Mouse (Mus musculus): ENCODE data around the gene Inhbc. TPM values are rescaled to one million over a fixed set of nuclear protein-coding genes. Genes with fewer than 3 reads are reported as not detected.

Inhbc gene
- polyA plus RNA-seq (2015; fragmentation: Illumina TruSeq; extraction: RNeasy Lipid Tissue Mini Kit (QIAGEN cat#74804); ENCODE audit: low read depth, low replicate concordance): not detected

DNA sequence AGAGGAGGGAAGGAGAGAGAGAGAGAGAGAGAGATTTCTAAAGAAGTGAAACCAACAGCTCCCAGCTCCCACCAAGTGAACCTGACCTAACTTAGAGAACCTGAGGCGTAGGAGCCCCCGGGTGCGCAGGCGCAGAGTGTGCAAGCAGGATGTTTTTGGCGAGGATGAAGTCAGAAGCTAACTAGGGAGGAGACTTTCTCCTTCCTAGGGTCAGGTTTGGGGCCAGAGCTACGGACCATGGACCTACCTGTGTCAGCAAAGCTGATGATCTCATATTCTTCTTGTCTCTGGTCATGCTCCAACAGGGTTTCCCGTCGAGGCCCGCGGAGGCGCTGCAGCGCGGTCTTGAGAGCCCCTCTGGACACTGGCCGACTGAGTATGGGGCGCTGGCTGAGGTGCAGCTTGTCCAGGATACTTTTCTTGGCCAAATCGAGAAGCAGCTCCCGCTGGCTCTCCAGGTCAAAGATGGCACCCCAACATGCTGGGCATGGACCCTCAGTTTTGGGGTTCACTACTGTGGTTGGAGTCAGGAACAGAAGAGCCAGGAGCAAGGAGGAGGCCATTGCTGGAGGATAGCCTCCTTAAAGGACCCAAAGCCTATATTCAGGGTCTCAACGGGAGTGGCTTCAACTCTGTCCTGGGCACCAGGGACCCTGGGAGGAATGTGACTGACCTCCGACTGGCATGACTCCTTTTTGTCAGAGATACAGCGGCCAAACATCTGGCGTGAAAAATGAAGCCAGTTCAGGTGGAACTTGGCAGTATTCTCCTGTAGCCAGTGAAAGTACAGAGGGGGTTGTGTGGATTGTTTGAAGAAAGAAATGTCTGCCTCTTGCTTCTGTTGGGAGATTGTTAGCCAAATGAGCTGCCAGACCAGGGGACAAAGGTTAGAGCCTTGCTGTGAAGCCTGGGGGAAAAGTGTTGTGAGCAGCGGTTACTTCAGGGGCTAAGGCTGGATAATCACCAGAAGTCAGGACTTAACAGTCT, at the start of gene Inhbc:
Gene Inhbc (minus strand): TSS at position 598 of the 987 bp plus-strand sequence.

DNA sequence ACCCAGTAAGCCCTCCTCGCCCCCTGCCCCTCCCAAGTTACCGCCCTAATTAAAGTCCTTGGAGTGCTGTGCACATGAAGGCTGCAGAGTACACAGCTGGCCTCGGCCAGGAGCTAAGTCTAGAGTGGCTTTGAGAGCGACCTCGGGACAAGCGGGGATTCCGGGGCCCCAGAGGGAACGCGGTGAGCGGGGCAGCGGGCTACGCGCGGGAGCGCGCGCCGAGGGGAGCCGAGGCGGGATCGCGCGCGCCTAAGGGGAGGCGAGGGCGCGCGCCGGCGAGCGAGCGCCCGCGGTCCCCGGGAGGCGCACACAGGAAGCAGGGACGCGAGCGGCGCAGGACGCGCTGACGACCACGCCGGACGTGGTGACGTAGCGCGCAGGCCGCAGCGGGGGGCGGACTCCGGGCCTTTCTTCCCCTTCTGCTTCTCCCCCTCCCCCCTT, 10.0 kb upstream of the Inhbc start, which contains the start of gene R3hdm2:
Gene R3hdm2 (plus strand): TSS at position 77 of the 441 bp plus-strand sequence.

DNA sequence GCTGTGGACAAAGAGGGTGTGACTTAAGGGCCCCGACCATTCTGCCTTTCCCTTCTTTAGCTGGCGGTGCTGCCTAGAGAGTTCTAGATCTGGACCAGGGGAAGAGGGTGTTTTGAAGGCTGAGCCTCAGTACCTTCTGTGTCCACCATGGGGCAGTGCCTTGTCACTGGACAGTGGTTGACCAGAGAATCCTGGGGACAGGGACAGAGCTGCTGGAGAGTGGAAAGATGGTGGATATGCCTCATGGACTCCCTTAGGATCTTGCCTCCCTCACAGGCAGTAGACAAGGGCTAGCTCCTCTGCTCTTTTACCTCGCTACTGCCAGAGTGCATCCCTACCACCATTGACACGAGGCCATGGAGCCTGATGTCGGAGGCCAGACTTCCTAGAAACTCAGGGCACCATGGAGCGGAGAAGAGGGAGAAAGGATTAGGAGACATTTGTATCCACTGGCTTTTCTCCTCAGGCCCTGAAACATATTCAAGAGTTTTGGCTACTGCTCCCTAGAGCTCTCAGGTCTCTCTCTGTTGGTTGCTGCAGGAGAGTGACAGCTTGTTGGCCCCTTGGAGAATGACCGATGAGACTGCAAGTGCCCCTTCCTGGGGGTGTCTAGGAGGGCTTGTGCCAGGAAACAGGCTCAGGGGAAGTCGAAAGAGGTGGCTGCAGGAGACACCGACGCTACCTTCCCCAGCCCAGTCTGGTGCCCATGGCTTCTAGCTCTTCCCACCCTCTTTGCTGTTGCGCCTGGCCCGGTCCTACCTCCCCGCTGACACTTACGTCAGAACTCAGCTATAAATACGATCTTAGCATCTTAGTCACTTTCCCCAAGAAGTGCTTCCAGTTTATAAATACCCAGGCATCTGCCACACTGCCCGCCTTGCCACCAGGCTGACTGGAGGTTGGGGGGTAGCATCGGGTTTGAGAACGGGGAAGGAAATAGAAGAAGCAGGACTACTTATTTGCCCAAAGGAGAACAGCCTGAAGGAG, 16.0 kb downstream of the Inhbc start, which contains the start of gene Inhbe:
Gene Inhbe (minus strand): TSS at position 503 of the 987 bp plus-strand sequence.

DNA sequence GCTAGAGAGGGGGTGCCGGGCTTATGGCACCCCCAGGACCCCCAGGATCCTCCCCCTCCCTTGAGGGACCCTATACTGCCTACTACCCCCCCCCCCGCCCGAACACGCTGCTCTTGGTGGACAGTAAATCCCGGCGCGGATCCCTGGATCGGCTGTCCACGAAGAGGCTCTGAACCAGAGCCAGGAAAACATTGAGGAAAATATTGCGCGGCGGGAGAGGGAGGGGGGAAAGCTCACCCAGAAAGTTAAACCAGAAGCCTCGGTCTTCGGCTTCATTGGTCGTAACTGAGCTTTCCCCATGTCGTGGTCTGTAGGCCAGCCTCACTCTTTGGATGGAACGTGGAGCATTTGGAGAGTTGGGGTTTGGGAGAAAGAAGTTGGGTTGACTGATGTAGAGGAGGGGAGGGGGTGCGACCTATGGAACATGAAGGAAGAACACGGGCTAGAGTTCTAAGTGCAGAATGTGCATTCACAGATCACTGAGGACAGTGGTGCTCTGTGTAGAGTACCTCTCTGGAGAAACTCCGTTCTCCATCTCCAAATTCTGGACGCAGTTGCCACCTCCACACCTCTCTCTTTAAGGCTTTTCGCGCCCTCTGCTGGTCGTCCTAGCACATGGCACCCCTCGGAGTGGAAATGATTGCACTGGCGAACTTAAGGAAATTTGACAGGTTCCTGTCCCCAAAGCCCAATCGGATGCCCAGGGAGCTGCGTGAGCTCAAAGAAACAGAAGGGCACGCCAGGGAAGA, 28.2 kb downstream of the Inhbc start, which contains the start of gene Gli1:
Gene Gli1 (minus strand): TSS at position 84 of the 749 bp plus-strand sequence.

DNA sequence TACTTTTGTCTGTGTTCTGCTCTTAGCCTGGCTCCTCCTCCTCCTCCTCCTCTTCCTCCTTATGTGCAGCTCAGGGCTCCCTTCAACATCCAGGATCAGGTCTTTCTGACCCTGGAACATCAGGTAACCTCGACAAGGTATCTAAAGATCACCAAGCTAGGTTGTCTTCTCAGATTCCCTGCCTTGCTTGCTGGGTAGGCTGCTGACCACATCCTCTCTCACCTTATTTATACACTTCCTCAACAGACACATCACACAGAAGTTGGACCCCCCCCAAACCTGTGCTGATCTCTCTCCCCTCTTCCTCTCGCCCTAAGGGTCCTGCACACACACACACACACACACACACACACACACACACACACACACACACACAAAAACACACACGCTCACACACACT, 48.6 kb downstream of the Inhbc start, which contains the start of gene Arhgap9:
Gene Arhgap9 (plus strand): TSS at position 344 of the 400 bp plus-strand sequence.

DNA sequence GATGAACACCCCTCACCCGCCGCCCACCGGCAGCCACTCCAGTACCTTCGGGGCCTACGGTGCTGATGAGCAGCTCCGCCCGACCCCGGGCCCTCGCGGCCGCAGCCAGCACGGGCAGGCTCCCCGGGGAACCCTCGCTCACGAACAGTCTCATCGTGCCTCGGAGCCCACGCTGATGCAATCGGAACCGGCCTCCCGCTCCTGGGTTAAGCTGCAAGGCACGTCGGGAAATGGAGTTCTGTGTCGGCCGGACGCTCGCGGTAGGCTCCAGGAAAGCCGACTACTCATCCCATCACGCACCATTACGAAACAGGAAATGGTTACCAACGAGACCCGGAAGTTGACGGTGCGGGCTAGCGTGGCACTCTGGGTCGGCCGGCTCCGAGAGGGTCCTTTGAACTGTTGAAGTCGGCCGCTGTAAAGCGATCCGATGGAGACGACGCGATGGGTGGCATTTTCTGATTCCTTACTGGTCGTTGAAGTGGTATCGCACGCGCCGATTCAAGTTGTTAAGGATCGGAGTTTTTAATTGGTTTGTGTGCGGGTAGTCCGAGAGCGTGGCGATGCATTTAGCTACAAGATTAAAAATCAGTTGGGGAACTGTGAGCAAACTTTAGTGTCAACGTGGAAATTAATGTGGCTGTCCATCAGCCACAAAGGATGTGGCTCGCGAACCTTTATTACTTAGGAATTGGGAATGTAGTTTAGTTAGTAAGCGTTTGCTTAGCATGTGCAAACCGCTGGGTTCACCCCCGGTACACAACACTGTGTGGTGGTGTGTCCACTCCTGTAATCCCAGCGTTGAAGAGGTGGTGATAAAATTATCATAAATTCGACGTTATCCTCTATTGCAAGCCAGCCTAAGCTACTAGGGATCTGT, 58.5 kb downstream of the Inhbc start, which contains the start of gene Mars:
Gene Mars (minus strand): TSS at position 311 of the 880 bp plus-strand sequence.

Other genes starting within 250 kb of the Inhbc start
- gene Os9, start 249.3 kb downstream of the Inhbc start, polyA plus RNA-seq (2015; fragmentation: Illumina TruSeq; extraction: RNeasy Lipid Tissue Mini Kit (QIAGEN cat#74804); ENCODE audit: low read depth, low replicate concordance): 108 TPM
- 103 TPM for gene B4galnt1, start 205.2 kb downstream of the Inhbc start, polyA plus RNA-seq (2015; fragmentation: Illumina TruSeq; extraction: RNeasy Lipid Tissue Mini Kit (QIAGEN cat#74804); ENCODE audit: low read depth, low replicate concordance)
- 5.2 TPM for gene Slc26a10, start 189.8 kb downstream of the Inhbc start, polyA plus RNA-seq (2015; fragmentation: Illumina TruSeq; extraction: RNeasy Lipid Tissue Mini Kit (QIAGEN cat#74804); ENCODE audit: low read depth, low replicate concordance)
- gene Arhgef25, start 180.3 kb downstream of the Inhbc start, polyA plus RNA-seq (2015; fragmentation: Illumina TruSeq; extraction: RNeasy Lipid Tissue Mini Kit (QIAGEN cat#74804); ENCODE audit: low read depth, low replicate concordance): 181 TPM
- gene Dtx3, start 174.7 kb downstream of the Inhbc start, polyA plus RNA-seq (2015; fragmentation: Illumina TruSeq; extraction: RNeasy Lipid Tissue Mini Kit (QIAGEN cat#74804); ENCODE audit: low read depth, low replicate concordance): 238 TPM
- 84.7 TPM for gene Pip4k2c, start 158.8 kb downstream of the Inhbc start, polyA plus RNA-seq (2015; fragmentation: Illumina TruSeq; extraction: RNeasy Lipid Tissue Mini Kit (QIAGEN cat#74804); ENCODE audit: low read depth, low replicate concordance)
- 1,243 TPM for gene Kif5a, start 107.1 kb downstream of the Inhbc start, polyA plus RNA-seq (2015; fragmentation: Illumina TruSeq; extraction: RNeasy Lipid Tissue Mini Kit (QIAGEN cat#74804); ENCODE audit: low read depth, low replicate concordance)
- 329 TPM for gene Dctn2, start 104.1 kb downstream of the Inhbc start, polyA plus RNA-seq (2015; fragmentation: Illumina TruSeq; extraction: RNeasy Lipid Tissue Mini Kit (QIAGEN cat#74804); ENCODE audit: low read depth, low replicate concordance)
- 25.4 TPM for gene Mbd6, start 81.4 kb downstream of the Inhbc start, polyA plus RNA-seq (2015; fragmentation: Illumina TruSeq; extraction: RNeasy Lipid Tissue Mini Kit (QIAGEN cat#74804); ENCODE audit: low read depth, low replicate concordance)
- 67.4 TPM for gene Mars, start 58.6 kb downstream of the Inhbc start, polyA plus RNA-seq (2015; fragmentation: Illumina TruSeq; extraction: RNeasy Lipid Tissue Mini Kit (QIAGEN cat#74804); ENCODE audit: low read depth, low replicate concordance)
- 1.1 TPM for gene Arhgap9, start 48.5 kb downstream of the Inhbc start, polyA plus RNA-seq (2015; fragmentation: Illumina TruSeq; extraction: RNeasy Lipid Tissue Mini Kit (QIAGEN cat#74804); ENCODE audit: low read depth, low replicate concordance)
- 1.8 TPM for gene Gli1, start 28.5 kb downstream of the Inhbc start, polyA plus RNA-seq (2015; fragmentation: Illumina TruSeq; extraction: RNeasy Lipid Tissue Mini Kit (QIAGEN cat#74804); ENCODE audit: low read depth, low replicate concordance)
- gene Inhbe, start 16.0 kb downstream of the Inhbc start, polyA plus RNA-seq (2015; fragmentation: Illumina TruSeq; extraction: RNeasy Lipid Tissue Mini Kit (QIAGEN cat#74804); ENCODE audit: low read depth, low replicate concordance): 0.13 TPM
- 195 TPM for gene R3hdm2, start 9.9 kb upstream of the Inhbc start, polyA plus RNA-seq (2015; fragmentation: Illumina TruSeq; extraction: RNeasy Lipid Tissue Mini Kit (QIAGEN cat#74804); ENCODE audit: low read depth, low replicate concordance)
- 4.3 TPM for gene Stac3, start 131.3 kb upstream of the Inhbc start, polyA plus RNA-seq (2015; fragmentation: Illumina TruSeq; extraction: RNeasy Lipid Tissue Mini Kit (QIAGEN cat#74804); ENCODE audit: low read depth, low replicate concordance)
- 9.8 TPM for gene Ndufa4l2, start 144.5 kb upstream of the Inhbc start, polyA plus RNA-seq (2015; fragmentation: Illumina TruSeq; extraction: RNeasy Lipid Tissue Mini Kit (QIAGEN cat#74804); ENCODE audit: low read depth, low replicate concordance)
- 26.1 TPM for gene Shmt2, start 152.0 kb upstream of the Inhbc start, polyA plus RNA-seq (2015; fragmentation: Illumina TruSeq; extraction: RNeasy Lipid Tissue Mini Kit (QIAGEN cat#74804); ENCODE audit: low read depth, low replicate concordance)
- gene Nxph4, start 164.1 kb upstream of the Inhbc start, polyA plus RNA-seq (2015; fragmentation: Illumina TruSeq; extraction: RNeasy Lipid Tissue Mini Kit (QIAGEN cat#74804); ENCODE audit: low read depth, low replicate concordance): 6.8 TPM

All from brain, adult 10 weeks (tissue).